Mouse (Mus musculus): ENCODE results near the gene Sdc3.

Gene Sdc3

GRCm38 (mm10) chr4:130792376-130793179, at the start of gene Sdc3:
Sdc3 (plus strand) TSS chr4:130792537.
- no peak for DNase-seq (ENCODE audit: extremely low spot score, low read depth, low spot score)

DNA sequence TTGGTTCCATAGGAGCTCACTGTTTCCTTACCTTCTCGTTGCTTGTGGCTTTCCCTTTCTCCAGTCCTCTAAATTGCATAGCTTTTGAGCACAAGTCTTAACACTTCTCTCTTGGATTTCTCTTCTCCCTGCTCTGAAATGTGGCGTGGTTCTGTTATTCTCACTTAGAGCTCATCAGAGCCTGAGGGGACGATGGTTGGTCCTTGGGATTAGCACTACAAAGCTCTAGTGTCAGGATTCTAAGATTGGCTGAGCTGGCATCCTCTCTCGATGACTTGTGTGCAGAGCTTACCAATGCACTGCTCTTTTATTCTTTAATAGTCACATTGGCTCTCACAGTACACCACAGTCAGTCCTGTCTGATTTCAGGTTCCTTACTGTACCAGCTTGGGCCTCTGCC, 48.3 kb upstream of the Sdc3 start:
- no peak for DNase-seq (ENCODE audit: extremely low spot score, low read depth, low spot score)

DNA sequence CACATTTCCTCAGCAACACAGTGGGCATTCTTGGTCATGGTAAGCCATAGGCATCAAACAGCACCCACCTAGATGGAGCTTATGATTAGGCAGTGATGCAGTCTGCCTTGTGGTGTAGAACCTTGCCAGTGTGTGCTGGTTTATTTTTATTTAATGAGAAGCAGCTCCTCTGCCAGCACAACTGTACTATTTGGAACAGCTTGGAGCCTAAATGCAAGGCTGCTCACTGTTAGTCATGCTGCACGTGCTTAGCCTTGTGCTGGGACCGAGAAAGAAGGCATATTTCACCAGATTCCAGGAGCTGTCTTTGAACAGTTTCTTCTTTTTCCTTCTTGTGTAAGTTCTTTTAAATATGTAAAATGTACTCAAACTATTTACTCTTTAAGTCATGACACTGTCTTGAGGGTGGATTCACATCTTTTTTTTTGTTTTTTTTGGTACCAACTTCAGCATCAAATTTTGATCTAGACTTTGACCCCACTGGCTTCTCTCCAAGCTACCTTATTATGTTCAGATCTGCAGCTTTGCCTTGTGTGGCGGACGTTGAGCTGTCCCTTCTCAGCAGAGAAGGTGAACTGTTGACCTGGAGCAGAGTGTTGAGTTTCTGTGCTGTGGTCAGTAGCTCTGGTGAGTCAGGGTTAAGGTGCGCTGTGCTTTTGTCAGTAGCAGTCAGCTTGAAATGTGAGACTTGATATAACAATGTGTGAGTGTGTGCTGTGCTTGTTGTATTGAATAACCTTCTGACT, 46.6 kb upstream of the Sdc3 start:
- DNase-seq (ENCODE audit: extremely low spot score, low read depth, low spot score) = no peak

DNA sequence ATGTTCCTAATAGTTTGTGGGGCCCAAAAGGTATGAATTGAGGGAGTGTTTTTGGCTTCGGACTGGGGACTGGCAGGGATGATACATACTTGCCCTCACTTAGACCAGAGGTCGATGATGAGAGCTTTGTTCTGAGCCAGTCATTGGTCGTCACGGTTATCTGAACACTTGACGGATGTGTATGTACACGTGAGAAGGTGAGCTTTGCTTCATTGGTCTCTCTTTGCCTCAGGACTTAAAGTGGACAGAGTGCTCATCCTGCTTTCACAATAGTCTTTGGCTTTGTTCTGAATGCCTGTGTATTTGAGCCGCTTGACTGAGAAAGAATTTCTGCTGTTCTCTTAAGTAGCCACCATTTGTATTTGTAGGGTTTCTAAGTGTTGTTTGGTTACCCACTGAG, 42.8 kb upstream of the Sdc3 start:
- no peak for DNase-seq (ENCODE audit: extremely low spot score, low read depth, low spot score)

DNA sequence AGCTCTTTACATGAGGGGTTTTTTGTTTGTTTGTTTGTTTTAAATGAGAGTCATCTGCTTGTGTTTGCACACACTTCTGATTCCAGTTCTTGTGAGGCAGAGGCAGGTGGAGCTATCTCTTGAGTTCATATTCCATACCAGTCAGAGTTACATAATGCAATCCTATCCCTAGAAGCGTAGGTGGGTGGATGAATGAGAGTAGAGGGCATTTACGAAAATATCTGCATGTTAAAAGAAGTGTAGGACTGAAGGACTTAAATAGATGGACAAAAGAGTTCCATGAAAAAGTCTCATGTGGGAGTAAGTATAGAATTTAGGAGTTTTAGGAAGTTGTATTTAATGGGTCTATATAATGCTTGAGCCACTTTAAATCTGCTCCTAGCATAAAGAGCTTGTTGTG, 40.4 kb upstream of the Sdc3 start:
- no peak for DNase-seq (ENCODE audit: extremely low spot score, low read depth, low spot score)

DNA sequence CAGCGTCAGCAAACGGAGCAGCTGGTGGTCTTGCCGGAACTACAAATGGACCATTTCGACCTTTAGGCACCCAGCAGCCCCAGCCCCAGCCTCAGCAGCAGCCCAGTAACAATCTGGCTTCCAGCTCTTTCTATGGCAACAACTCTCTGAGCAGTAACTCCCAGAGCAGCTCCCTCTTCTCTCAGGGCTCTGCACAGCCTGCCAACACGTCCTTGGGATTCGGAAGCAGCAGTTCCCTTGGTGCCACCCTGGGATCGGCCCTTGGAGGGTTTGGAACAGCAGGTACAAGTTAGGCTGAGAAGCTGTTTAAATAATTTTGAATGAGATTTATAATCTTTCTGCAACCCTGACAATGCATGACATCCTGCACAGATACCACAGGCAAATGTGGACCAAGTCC, 39.7 kb upstream of the Sdc3 start:
- no peak for DNase-seq (ENCODE audit: extremely low spot score, low read depth, low spot score)

GRCm38 (mm10) chr4:130753755-130754154, 38.6 kb upstream of the Sdc3 start:
- DNase-seq (ENCODE audit: extremely low spot score, low read depth, low spot score) = no peak

GRCm38 (mm10) chr4:130754776-130755175, 37.6 kb upstream of the Sdc3 start:
- DNase-seq (ENCODE audit: extremely low spot score, low read depth, low spot score) = no peak

DNA sequence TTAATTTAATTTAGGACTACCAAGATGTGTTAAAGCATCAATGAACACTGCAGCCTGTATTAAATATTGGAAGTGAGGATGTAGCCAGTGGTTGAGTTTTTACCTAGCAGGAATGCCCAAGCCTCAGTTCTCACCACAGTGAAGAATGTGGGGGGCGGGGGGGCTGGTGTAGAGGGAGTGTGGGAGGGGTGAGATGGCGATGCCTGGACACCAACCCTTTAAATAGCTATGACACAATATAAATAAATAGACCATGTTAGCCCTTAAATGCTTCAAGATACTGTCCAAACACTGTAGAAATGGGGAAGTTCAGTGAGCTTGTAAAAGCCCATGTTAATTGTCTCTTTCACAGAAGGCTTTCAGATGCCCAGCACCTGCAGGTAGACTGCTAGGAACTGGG, 32.5 kb upstream of the Sdc3 start:
- no peak for DNase-seq (ENCODE audit: extremely low spot score, low read depth, low spot score)

DNA sequence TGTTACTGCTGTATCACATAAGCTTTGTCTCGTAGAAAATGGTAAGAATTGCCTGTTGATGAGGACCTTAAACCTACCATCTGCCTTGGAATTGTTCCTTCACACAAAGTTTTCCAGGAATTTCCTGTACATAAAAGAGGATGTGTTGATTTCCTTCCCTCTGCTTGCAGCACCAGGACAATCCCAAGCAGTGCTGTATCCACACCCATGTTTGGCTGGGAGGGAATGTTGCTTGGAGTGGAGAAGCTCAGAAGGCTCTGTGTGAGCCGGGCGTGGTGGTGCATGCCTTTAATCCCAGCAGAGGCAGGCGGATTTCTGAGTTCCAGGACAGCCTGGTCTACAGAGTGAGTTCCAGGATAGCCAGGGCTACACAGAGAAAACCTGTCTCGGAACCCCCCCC, 30.5 kb upstream of the Sdc3 start:
- no peak for DNase-seq (ENCODE audit: extremely low spot score, low read depth, low spot score)

- DNase-seq (ENCODE audit: extremely low spot score, low read depth, low spot score) = no peak
These were observed 26.8 kb upstream of the Sdc3 start for GRCm38 (mm10) chr4:130765399-130766160.

GRCm38 (mm10) chr4:130766387-130766786, 25.9 kb upstream of the Sdc3 start:
- DNase-seq (ENCODE audit: extremely low spot score, low read depth, low spot score) = no peak

DNA sequence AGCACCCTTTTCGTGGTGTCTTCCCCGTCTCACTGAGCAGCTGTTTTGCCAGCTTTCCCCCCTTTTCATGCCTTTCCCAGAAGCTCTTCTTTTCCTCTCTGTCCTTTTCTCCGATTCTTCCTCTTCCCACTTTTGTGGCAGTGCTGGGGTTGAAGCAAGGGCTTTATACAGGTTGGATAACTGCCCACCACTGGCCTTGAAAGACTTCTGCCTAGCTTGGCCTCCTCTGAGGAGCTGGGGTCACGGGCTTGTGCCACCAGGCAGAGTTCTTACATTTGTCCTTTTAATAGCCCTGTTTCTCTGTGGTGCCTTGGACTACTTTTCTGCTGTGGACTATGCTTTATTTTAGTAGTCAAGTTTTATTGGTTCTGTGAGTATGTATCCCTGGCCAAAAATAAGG, 25.4 kb upstream of the Sdc3 start:
- no peak for DNase-seq (ENCODE audit: extremely low spot score, low read depth, low spot score)

DNA sequence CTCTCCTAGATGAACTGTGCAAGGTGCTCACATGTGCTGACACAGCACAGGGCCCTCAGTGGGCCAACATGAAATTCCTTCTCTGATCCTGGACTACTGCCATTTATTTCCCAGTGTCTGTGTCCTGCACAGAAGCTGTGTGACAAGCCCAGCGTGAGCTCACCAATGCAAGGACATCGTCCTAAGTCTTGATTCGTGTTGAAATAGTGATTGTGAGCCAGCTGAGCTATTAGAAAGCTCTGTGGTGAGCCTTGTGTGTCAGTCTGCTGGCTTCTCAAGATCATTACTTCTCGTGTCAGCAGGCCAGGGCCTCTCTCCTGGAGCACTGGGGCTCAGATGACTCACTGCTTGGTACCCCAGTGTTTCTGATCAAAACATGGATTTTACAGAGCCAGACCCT, 18.4 kb upstream of the Sdc3 start:
- no peak for DNase-seq (ENCODE audit: extremely low spot score, low read depth, low spot score)

DNA sequence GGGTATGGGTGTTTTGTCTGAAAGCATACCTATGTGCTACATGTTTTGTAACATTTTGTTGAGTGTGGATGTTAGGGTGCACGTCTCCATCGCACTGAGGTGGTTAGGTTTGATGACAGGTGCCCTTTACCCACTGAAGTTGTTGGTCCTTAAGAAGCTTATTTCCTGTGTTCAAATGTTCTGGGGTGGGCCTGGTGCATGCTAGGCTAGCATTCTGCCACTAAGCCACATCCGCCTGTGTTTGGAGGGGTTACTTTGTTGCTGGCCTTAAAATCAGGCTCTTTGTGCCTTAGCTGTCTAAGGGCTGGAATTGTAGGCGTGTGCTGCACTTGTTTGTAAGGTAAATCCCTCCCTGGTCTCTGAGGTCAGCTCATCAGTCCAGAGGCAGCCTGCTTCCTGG, 17.5 kb upstream of the Sdc3 start:
- DNase-seq (ENCODE audit: extremely low spot score, low read depth, low spot score) = no peak

- no peak for DNase-seq (ENCODE audit: extremely low spot score, low read depth, low spot score)
These were observed 14.7 kb upstream of the Sdc3 start for GRCm38 (mm10) chr4:130777647-130778046.

GRCm38 (mm10) chr4:130779037-130779436, 13.3 kb upstream of the Sdc3 start:
- no peak for DNase-seq (ENCODE audit: extremely low spot score, low read depth, low spot score)

DNA sequence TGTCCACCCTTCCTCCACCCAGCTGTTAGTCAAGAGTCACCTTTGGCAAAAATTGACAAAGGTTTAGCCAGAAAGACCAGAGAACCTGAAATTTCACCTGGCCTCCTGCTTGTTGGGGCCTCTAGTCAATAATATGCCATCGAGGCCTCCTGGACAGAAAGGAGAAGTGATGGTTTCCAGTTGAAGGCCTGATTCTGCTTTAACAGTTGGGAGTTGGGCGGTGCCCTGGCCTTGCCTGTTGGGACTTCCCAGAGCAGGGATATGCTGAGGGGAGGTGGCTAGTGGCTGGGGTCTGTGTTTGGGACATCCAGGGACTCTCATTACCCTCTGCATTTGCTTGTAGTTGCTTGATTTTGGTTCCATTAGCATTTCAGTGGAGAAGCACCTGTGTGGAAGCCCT, 9.8 kb upstream of the Sdc3 start:
- no peak for DNase-seq (ENCODE audit: extremely low spot score, low read depth, low spot score)

- no peak for DNase-seq (ENCODE audit: extremely low spot score, low read depth, low spot score)
These were observed 7.6 kb upstream of the Sdc3 start for GRCm38 (mm10) chr4:130784755-130785154.

- DNase-seq (ENCODE audit: extremely low spot score, low read depth, low spot score) = no peak
These were observed 4.8 kb upstream of the Sdc3 start for GRCm38 (mm10) chr4:130787530-130787929.

- peak; percentile 91 for DNase-seq (ENCODE audit: extremely low spot score, low read depth, low spot score)
These were observed 2.2 kb upstream of the Sdc3 start for GRCm38 (mm10) chr4:130790180-130790579.

Measured in hindlimb bud, embryonic 11.5 days (tissue).